Mouse (Mus musculus): ENCODE data around the gene Hk2. TPM values are rescaled to one million over a fixed set of nuclear protein-coding genes. Genes with fewer than 3 reads are reported as not detected.

Hk2 gene
- total RNA-seq (2015; ENCODE audit: low replicate concordance) = 7.6 and 10.5 TPM in 2 replicates
- total RNA-seq (2017; ENCODE audit: low replicate concordance) = 5.2 and 8.5 TPM in 2 replicates

DNA sequence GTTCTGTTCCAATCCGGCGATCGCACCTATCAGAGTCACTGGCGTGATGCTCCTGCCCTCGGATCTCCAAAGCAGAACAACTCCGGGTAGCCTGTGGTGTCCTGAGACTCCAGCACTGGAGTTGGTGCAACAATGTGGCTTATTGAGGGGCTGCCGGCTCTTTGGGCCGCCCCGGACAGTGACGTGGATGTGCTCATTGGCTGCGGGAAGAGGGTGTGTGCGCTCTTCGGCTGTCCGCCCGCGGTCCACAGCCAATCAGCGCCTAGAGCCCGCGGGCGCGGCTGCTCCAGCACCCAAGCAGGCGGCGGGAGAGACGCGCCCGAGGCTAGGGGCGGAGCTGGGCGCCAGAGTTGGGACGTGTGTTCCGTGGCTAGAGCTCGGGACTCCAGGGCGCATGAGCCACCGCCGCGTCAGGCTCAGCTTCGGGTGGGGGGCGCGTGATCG, at the start of gene Hk2:
Gene Hk2 (minus strand): TSS at position 134 of the 444 bp plus-strand sequence.
- ATAC-seq (replicated peaks; ENCODE audit: low FRiP score, poor library complexity, severe bottlenecking) = peak; percentile 78

DNA sequence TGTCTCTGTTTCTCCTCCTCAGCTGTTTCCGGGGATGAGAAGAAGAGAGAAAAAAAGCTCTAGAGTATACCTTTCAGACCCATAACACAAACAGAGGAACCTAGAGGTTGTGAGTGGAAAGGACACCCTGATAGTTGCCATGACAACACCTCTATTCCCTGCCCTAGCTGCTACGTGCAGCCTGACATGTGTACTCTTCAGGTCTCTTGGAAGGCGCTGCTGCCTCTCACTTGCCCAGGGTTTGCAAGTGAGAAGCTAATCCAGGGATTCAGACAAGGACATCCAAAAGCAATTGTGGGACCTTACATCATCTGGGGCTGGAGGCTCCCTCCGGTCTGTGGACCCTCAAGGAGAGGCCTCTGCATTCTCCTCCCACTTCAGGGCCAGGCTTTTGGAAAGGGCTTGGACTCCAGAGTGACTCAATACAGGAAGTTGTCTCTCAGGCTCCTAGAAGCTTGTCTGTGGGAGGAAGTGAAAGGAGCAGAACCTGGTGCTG, 47.6 kb upstream of the Hk2 start:
- ATAC-seq (replicated peaks; ENCODE audit: low FRiP score, poor library complexity, severe bottlenecking) = no peak

GRCm38 (mm10) chr6:82820716-82821115, 46.5 kb upstream of the Hk2 start:
- ATAC-seq (replicated peaks; ENCODE audit: low FRiP score, poor library complexity, severe bottlenecking) = no peak

- no peak for ATAC-seq (replicated peaks; ENCODE audit: low FRiP score, poor library complexity, severe bottlenecking)
These were observed 40.6 kb upstream of the Hk2 start for GRCm38 (mm10) chr6:82814821-82815220.

GRCm38 (mm10) chr6:82807984-82808700, 33.9 kb upstream of the Hk2 start:
- ATAC-seq (replicated peaks; ENCODE audit: low FRiP score, poor library complexity, severe bottlenecking) = no peak

- no peak for ATAC-seq (replicated peaks; ENCODE audit: low FRiP score, poor library complexity, severe bottlenecking)
These were observed 32.7 kb upstream of the Hk2 start for GRCm38 (mm10) chr6:82806971-82807370.

- ATAC-seq (replicated peaks; ENCODE audit: low FRiP score, poor library complexity, severe bottlenecking) = no peak
These were observed 32.2 kb upstream of the Hk2 start for GRCm38 (mm10) chr6:82806503-82806902.

DNA sequence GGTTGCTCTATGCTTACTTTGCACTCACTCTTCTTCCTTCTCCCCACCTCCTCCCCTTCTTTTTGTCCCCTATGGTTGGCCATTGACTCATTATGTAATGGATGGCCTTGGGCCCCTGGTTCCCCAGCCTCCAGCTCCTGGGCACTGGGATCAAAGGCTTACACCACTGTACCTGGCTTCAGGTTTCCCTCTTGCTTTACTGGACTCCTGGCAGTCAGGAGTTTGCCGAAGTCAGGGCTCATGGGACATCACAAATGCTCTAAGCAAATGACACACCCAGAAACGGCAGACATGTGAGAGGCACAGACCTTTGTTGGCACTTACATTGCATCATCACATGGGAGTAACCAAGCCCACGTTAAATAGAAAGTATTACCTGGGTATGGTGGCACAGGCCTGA, 31.6 kb upstream of the Hk2 start:
- ATAC-seq (replicated peaks; ENCODE audit: low FRiP score, poor library complexity, severe bottlenecking) = no peak

- no peak for ATAC-seq (replicated peaks; ENCODE audit: low FRiP score, poor library complexity, severe bottlenecking)
These were observed 30.7 kb upstream of the Hk2 start for GRCm38 (mm10) chr6:82804984-82805383.

- ATAC-seq (replicated peaks; ENCODE audit: low FRiP score, poor library complexity, severe bottlenecking) = no peak
These were observed 24.0 kb upstream of the Hk2 start for GRCm38 (mm10) chr6:82798202-82798737.

DNA sequence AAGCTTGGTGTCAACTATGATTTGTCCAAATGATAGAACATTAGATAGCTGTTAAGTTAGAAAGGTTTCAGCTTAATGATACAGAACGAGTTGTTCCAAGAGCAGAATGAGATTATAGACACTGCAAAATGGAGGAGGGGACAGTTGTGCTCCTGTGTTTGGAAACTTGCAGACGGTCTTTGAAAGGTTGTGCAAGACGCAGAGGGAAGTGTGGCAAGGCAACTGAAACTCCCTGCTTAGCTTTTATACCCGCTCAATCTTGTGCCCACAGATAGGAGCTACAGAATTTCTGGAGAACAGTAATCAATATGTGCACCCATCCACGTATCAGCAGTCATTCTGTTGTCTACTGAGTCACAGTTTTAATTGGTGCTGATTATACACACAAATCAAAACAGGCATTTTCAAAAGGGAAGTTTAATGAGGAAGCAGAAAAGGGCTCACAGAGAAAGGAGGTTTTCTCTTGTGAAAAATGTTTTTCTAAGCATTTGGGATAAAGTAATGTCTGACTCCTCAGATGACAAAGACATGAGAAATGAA, 23.1 kb upstream of the Hk2 start:
- no peak for ATAC-seq (replicated peaks; ENCODE audit: low FRiP score, poor library complexity, severe bottlenecking)

GRCm38 (mm10) chr6:82790864-82791263, 16.6 kb upstream of the Hk2 start:
- no peak for ATAC-seq (replicated peaks; ENCODE audit: low FRiP score, poor library complexity, severe bottlenecking)

GRCm38 (mm10) chr6:82783906-82784305, 9.7 kb upstream of the Hk2 start:
- no peak for ATAC-seq (replicated peaks; ENCODE audit: low FRiP score, poor library complexity, severe bottlenecking)

GRCm38 (mm10) chr6:82780802-82781393, 6.6 kb upstream of the Hk2 start:
- no peak for ATAC-seq (replicated peaks; ENCODE audit: low FRiP score, poor library complexity, severe bottlenecking)

DNA sequence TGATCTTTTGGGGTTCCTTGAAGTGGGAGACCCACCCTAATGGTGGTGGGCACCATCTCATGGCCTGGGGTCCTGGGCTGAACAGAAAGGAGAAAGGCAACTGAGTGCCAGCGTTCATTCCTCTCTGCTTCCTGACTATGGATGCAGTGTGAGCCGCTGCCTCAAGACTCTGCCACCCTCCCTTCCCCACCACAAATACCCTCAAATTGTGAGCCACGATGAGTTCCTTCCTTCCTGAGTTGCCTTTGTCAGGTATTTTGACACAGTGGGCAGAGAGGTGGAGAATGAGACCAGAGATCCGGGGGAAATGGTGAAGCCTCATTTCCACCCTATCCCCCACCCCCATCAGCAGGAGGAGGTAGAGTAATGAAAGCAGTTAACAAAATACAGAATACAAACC, 6.1 kb upstream of the Hk2 start:
- ATAC-seq (replicated peaks; ENCODE audit: low FRiP score, poor library complexity, severe bottlenecking) = no peak

GRCm38 (mm10) chr6:82777124-82777654, 2.9 kb upstream of the Hk2 start:
- no peak for ATAC-seq (replicated peaks; ENCODE audit: low FRiP score, poor library complexity, severe bottlenecking)

- no peak for ATAC-seq (replicated peaks; ENCODE audit: low FRiP score, poor library complexity, severe bottlenecking)
These were observed 1.1 kb upstream of the Hk2 start for GRCm38 (mm10) chr6:82775386-82775785.

DNA sequence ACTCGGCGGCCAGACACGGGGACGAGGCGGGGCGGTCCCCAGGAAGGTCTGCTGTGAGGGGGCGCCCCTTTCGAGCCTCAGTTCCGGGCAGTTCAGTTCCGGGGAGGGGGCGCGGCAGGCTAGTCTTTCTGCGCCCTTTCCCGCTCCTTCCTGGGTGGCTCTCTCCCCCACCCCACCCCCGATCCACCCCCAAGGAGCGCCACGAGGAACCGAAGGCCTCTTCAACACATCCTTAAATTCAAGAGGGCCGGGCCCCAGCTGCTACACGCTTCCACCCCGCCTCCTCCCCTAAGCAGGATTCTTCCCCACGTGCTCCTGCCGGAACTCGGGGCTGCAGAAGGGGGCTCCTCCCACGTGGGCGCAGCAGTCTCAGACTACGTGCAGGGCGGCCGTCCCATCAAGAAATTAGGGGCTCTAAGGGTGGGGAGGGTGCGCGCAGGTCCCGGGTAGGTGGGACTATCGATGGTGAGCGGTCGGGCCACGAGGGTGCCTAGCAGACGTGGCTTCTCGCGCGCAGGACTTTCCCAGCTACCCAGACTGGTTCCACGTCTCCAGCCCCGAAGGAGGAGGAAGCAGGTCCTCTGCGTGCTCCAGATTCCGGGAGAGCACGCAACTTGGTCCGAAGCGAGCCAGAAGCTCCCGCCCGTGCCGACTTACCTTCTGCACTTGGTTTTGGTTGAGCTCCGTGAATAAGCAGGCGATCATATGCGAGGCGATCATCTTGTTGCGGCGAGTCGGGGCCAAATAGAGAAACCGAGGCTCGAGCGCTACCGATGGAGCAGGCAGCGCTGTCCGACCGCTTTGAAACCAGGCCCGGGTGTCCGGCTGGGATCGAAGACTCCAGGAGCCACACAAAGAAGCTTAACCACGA, 758 bp downstream of the Hk2 start:
- ATAC-seq (replicated peaks; ENCODE audit: low FRiP score, poor library complexity, severe bottlenecking) = no peak

- no peak for ATAC-seq (replicated peaks; ENCODE audit: low FRiP score, poor library complexity, severe bottlenecking)
These were observed 1.7 kb downstream of the Hk2 start for GRCm38 (mm10) chr6:82772451-82773101.

Measured in erythroid progenitor cell, adult 5-6 weeks (primary cell).